Mouse (Mus musculus) small intestine, adult 2 months (tissue): ENCODE data around the gene Fam227b.

ENCODE experiments used
- CTCF ChIP-seq: fragments of 200-500 bp; IDR thresholded peaks from 2 replicates; pipeline ENCODE4 v1.5.1; 2012; ENCODE audit warnings: low read depth, mild to moderate bottlenecking, control low read depth, inconsistent platforms, low read length, moderate library complexity, mixed read lengths; ENCODE audit not compliant: insufficient replicate concordance, insufficient read length; ENCODE audit errors: extremely low read depth
- POLR2A ChIP-seq: fragments of 200-500 bp; IDR thresholded peaks from 2 replicates; pipeline ENCODE4 v1.6.1; 2012; ENCODE audit warnings: low read depth, mild to moderate bottlenecking, control low read depth, inconsistent platforms, low read length, moderate library complexity

- TF ChIP-seq CTCF (peak; percentile 15; the same call in 1 of the 2 replicates), POLR2A (no peak)
Measured at GRCm38 (mm10) chr2:126034379-126035005, 117.3 kb downstream of the Fam227b start, which contains the start of gene Fgf7.
